Mouse (Mus musculus) lung, postnatal 0 days (tissue): ENCODE data around the gene Aimp2.

Experiments used
- CTCF ChIP-seq: IDR thresholded peaks from 2 replicates; pipeline ENCODE4 v1.5.1; 2016; ENCODE audit warnings: antibody characterized with exemption, mild to moderate bottlenecking
- EP300 ChIP-seq: IDR thresholded peaks from 2 replicates; pipeline ENCODE4 v1.6.1; 2016; ENCODE audit warnings: antibody characterized with exemption, mild to moderate bottlenecking, control low read depth

- TF ChIP-seq CTCF (no peak), EP300 (no peak)
Observed at GRCm38 (mm10) chr5:143906429-143906828, 3.2 kb downstream of the Aimp2 start.
